ENCODE assay signal across 9 mouse cellular contexts in genomic region chr4:63056641-63057415, GRCm38 (mm10).
A peak's percentile ranks its signal among the peaks of the same experiment; 100 is the strongest.
DNase-seq lines count a peak whose midpoint lies in the region; ATAC-seq lines count a peak whose summit lies in the region.
"Had no signal": no experiment of that assay in that cellular context is flagged by ENCODE, and none has a peak within 500 bp of the region (broad histone marks: within the 10 kb centered on the region; RNA-seq: fewer than 3 reads in every experiment).

No protein-coding gene starts in this region.

- H3K27me3 ChIP-seq in kidney, embryonic 15.5 days: no peaks in the 10 kb centered on the region
- no peaks in the 10 kb centered on the region for H3K27me3 ChIP-seq in embryonic facial prominence, embryonic 13.5 days
- no peaks in the 10 kb centered on the region for H3K27me3 ChIP-seq in neural tube, embryonic 14.5 days (ENCODE audit: control insufficient read depth, insufficient read depth, low read length)

- H3K4me3 ChIP-seq in kidney, embryonic 15.5 days (replicated peaks): no peak overlapping the region
- H3K4me3 ChIP-seq in embryonic facial prominence, embryonic 13.5 days: no peak overlapping the region
- no peak overlapping the region for H3K4me3 ChIP-seq in neural tube, embryonic 14.5 days (ENCODE audit: low read depth, low read length)

- ATAC-seq in kidney, embryonic 15.5 days (replicated peaks; ENCODE audit: low FRiP score): 0 out of 2 replicates have a peak, but pooled peaks have one; percentile 13
- 0 out of 2 replicates have a peak, but pooled peaks have one; percentile 54 for ATAC-seq in embryonic facial prominence, embryonic 13.5 days (ENCODE audit: insufficient number of reproducible peaks, insufficient read depth, low FRiP score, low TSS enrichment, low read depth)
- peak; percentile 47; the same call in 1 of the 2 replicates for ATAC-seq in neural tube, embryonic 14.5 days (ENCODE audit: low read depth)

- peaks cover 92% of the 10 kb centered on the region for H3K4me1 ChIP-seq in kidney, embryonic 15.5 days
- peaks cover 71% of the 10 kb centered on the region for H3K4me1 ChIP-seq in embryonic facial prominence, embryonic 13.5 days
- H3K4me1 ChIP-seq in neural tube, embryonic 14.5 days (ENCODE audit: control insufficient read depth, insufficient read depth, low read length): peaks cover 32% of the 10 kb centered on the region

- H3K27ac ChIP-seq in kidney, embryonic 15.5 days: peak overlapping the region; percentile 96
- H3K27ac ChIP-seq in embryonic facial prominence, embryonic 13.5 days: no peak overlapping the region
- peak overlapping the region; percentile 81 for H3K27ac ChIP-seq in neural tube, embryonic 14.5 days (ENCODE audit: low read depth, low read length)

- DNase-seq in kidney, adult 8-10 months: no peak
- peak; percentile 64 for DNase-seq in kidney, postnatal 10 days
- DNase-seq in B cell, adult 2 months: no peak
- DNase-seq in right cerebral cortex, postnatal 14 days: no peak
- DNase-seq in gastrocnemius, adult 8-10 months (ENCODE audit: low spot score in 2 of 2): no peak
- DNase-seq: lung, postnatal 14 days had no signal

- no peaks in the 10 kb centered on the region for H3K9me3 ChIP-seq in kidney, embryonic 15.5 days (replicated peaks)
- H3K9me3 ChIP-seq in embryonic facial prominence, embryonic 13.5 days: no peaks in the 10 kb centered on the region
- H3K9me3 ChIP-seq in neural tube, embryonic 14.5 days (ENCODE audit: control insufficient read depth, low read length): no peaks in the 10 kb centered on the region

- peak overlapping the region; percentile 30; the same call in 1 of the 2 replicates for H3K4me2 ChIP-seq in kidney, embryonic 15.5 days
- H3K4me2 ChIP-seq in embryonic facial prominence, embryonic 13.5 days: no peak overlapping the region
- no peak overlapping the region for H3K4me2 ChIP-seq in neural tube, embryonic 14.5 days (ENCODE audit: low read depth, low read length)

- no peaks in the 10 kb centered on the region for H3K36me3 ChIP-seq in kidney, embryonic 15.5 days
- peaks cover 3% of the 10 kb centered on the region; the same call in 1 of the 2 replicates for H3K36me3 ChIP-seq in embryonic facial prominence, embryonic 13.5 days
- no peaks in the 10 kb centered on the region for H3K36me3 ChIP-seq in neural tube, embryonic 14.5 days (ENCODE audit: control insufficient read depth, insufficient read depth, low read length)

- H3K9ac ChIP-seq in kidney, embryonic 15.5 days: no peak overlapping the region
- H3K9ac ChIP-seq in embryonic facial prominence, embryonic 13.5 days: no peak overlapping the region
- H3K9ac ChIP-seq in neural tube, embryonic 14.5 days (replicated peaks; ENCODE audit: low read depth, low read length): no peak overlapping the region

- 19% methylated on average over 7 of the region's 7 CpGs for WGBS in kidney, embryonic 15.5 days
- WGBS in embryonic facial prominence, embryonic 13.5 days: 26% methylated on average over 7 of the region's 7 CpGs
- WGBS in neural tube, embryonic 14.5 days: 27% methylated on average over 7 of the region's 7 CpGs
